Mouse (Mus musculus) hindbrain, embryonic 13.5 days (tissue): ENCODE data around the gene Gm20662. TPM values are rescaled to one million over a fixed set of nuclear protein-coding genes. Genes with fewer than 3 reads are reported as not detected.

Experiments
- ATAC-seq: fragments of 200-750 bp; cut with Nextera tagmentation; 2 replicates; pipeline ENCODE4 v1.8.0; 2017; ENCODE audit warnings: moderate TSS enrichment; ENCODE audit not compliant: low FRiP score
- H3K27ac ChIP-seq: fragments of 300-500 bp; sonication (generic); 2 replicates; pipeline ENCODE4 v1.5.1; 2015; ENCODE audit warnings: inconsistent platforms, mild to moderate bottlenecking, moderate library complexity
- H3K27me3 ChIP-seq: fragments of 300-500 bp; sonication (generic); 2 replicates; pipeline ENCODE4 v1.6.1; 2015; ENCODE audit warnings: mild to moderate bottlenecking, inconsistent platforms
- H3K36me3 ChIP-seq: fragments of 300-500 bp; sonication (generic); 2 replicates; pipeline ENCODE4 v1.6.1; 2015; ENCODE audit warnings: mild to moderate bottlenecking, inconsistent platforms
- H3K4me1 ChIP-seq: fragments of 300-500 bp; sonication (generic); replicated peaks from 2 replicates; pipeline ENCODE4 v1.6.1; 2015; ENCODE audit warnings: inconsistent platforms
- H3K4me2 ChIP-seq: fragments of 300-500 bp; sonication (generic); 2 replicates; pipeline ENCODE4 v1.6.1; 2015; ENCODE audit warnings: inconsistent platforms, mild to moderate bottlenecking, moderate library complexity
- H3K4me3 ChIP-seq: fragments of 300-500 bp; sonication (generic); 2 replicates; pipeline ENCODE4 v1.5.1; 2015; ENCODE audit warnings: mild to moderate bottlenecking, inconsistent platforms
- H3K9ac ChIP-seq: fragments of 300-500 bp; sonication (generic); 2 replicates; pipeline ENCODE4 v1.6.1; 2015; ENCODE audit warnings: mild to moderate bottlenecking, inconsistent platforms
- H3K9me3 ChIP-seq: fragments of 300-500 bp; sonication (generic); 2 replicates; pipeline ENCODE4 v1.6.1; 2016; ENCODE audit warnings: inconsistent platforms
- WGBS: fragments of 180-500 bp; shearing (Covaris S2); methylation state at CpG from one replicate; pipeline ENCODE4 v1.1.7; 2015; 5-methylcytosine and 5-hydroxymethylcytosine counted together
- polyA plus RNA-seq: library from polyadenylated mRNA; unstranded; fragments of >200 nt; fragmentation: Nextera tagmentation; extraction: Ambion mirVana; gene quantifications from 2 replicates; pipeline ENCODE4 v1.2.1, GENCODE M21; 2015

The Gm20662 gene
- polyA plus RNA-seq, 1 experiment from 2014 or later: 0.60 TPM

- H3K4me3 ChIP-seq: no peak overlapping the region
- WGBS: 94% methylated on average over 9 of the region's 9 CpGs
- no peak for ATAC-seq
- H3K4me2 ChIP-seq: no peak overlapping the region
- no peaks in the 10 kb centered on the region for H3K27me3 ChIP-seq
- H3K27ac ChIP-seq: no peak overlapping the region
- H3K9ac ChIP-seq: peak overlapping the region; percentile 19; the same call in 1 of the 2 replicates
- peaks cover 17% of the 10 kb centered on the region for H3K4me1 ChIP-seq
- peaks cover 3% of the 10 kb centered on the region; the same call in 1 of the 2 replicates for H3K36me3 ChIP-seq
- no peaks in the 10 kb centered on the region for H3K9me3 ChIP-seq
Observed at GRCm38 (mm10) chr9:107962916-107963315, 33.2 kb upstream of the Gm20662 start.

DNA sequence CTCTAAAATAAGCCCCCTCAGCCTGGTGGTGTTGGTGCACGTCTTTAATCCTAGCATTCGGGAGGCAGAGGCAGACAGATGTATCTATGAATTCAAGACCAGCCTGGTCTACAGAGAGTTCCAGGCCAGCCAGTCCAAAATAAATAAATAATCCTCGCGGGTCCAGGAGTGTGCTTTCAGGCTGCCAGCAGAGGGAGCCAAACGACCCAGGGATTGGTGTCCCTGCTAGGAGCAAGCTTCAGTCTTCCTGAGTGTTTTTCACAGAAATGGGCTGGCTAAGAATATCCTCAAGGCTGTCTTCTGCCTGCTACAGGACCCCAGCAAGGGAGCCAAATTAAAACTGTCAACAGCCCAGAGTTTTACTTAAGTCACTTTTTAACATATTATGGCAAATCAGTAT is 32.4 kb upstream of the Gm20662 start:
- H3K4me1 ChIP-seq: peaks cover 17% of the 10 kb centered on the region
- no peak overlapping the region for H3K9ac ChIP-seq
- H3K9me3 ChIP-seq: no peaks in the 10 kb centered on the region
- H3K27me3 ChIP-seq: no peaks in the 10 kb centered on the region
- no peak overlapping the region for H3K4me2 ChIP-seq
- WGBS: 24% methylated on average over 5 of the region's 5 CpGs
- no peak overlapping the region for H3K27ac ChIP-seq
- 0 out of 2 replicates have a peak, but pooled peaks have one; percentile 22 for ATAC-seq
- H3K4me3 ChIP-seq: no peak overlapping the region
- H3K36me3 ChIP-seq: peaks cover 3% of the 10 kb centered on the region; the same call in 1 of the 2 replicates

DNA sequence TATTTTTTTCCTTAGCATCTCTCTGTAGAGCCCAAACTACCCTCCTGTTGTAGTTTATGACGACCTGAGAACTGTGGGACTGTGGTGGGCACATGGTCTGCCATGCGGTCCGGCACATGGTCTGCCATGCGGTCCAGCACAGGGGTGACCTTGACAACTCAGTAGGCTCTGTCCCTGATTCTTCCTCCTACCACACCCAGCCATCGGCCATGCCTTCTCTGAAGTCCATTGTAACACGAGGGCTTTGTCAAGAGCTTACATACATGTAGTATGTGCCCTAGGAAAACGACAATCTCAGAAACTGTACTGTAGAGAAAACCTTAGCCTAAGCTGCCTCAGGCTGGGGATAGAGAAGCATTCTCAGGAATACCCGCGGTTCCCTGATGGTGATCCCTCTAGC is 31.5 kb upstream of the Gm20662 start:
- Histone ChIP-seq H3K4me1 (peaks cover 17% of the 10 kb centered on the region), H3K36me3 (peaks cover 7% of the 10 kb centered on the region; the same call in 1 of the 2 replicates), H3K9me3 (no peaks in the 10 kb centered on the region), H3K4me2 (no peak overlapping the region), H3K4me3 (no peak overlapping the region), H3K9ac (no peak overlapping the region), H3K27me3 (no peaks in the 10 kb centered on the region), H3K27ac (no peak overlapping the region)
- no peak for ATAC-seq
- WGBS: 94% methylated on average over 9 of the region's 9 CpGs

DNA sequence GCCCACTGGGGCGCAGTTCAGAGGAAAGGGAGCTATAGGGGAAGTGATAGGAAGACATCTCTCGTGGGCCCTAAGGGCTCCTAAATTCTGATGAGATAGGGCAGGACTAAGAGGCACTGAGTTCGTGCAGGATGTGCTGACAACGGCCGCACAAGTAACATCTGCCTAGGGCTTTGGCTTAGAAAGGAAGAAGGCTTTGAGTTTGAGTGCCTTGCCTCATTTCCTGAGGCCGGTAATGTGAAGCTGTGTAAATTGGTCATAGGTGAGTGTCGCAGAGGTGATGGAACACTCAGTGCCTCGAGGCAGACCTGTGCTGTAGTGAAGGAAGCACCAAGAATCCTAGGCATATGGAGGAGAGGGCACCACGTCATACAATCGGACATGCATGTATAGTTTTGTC is 29.5 kb upstream of the Gm20662 start:
- Histone ChIP-seq H3K36me3 (peaks cover 13% of the 10 kb centered on the region), H3K9ac (no peak overlapping the region), H3K4me3 (no peak overlapping the region), H3K4me2 (no peak overlapping the region), H3K4me1 (peaks cover 8% of the 10 kb centered on the region), H3K27ac (no peak overlapping the region), H3K9me3 (no peaks in the 10 kb centered on the region), H3K27me3 (no peaks in the 10 kb centered on the region)
- ATAC-seq: no peak
- WGBS: 93% methylated on average over 10 of the region's 10 CpGs

- no peak overlapping the region for H3K4me2 ChIP-seq
- ATAC-seq: no peak
Observed at GRCm38 (mm10) chr9:107967437-107967836, 28.7 kb upstream of the Gm20662 start.

GRCm38 (mm10) chr9:107968531-107968930 is 27.6 kb upstream of the Gm20662 start:
- H3K27ac ChIP-seq: no peak overlapping the region
- 94% methylated on average over 7 of the region's 7 CpGs for WGBS

More at GRCm38 (mm10) chr9:107967437-107967836, 28.7 kb upstream of the Gm20662 start:
- H3K36me3 ChIP-seq: peaks cover 10% of the 10 kb centered on the region
- no peak overlapping the region for H3K27ac ChIP-seq
- H3K9ac ChIP-seq: no peak overlapping the region
- no peaks in the 10 kb centered on the region for H3K9me3 ChIP-seq
- 0 out of 2 replicates have a peak, but pooled peaks cover 3% of the 10 kb centered on the region for H3K4me1 ChIP-seq
- whole genome bisulfite sequencing: 93% methylated on average over 6 of the region's 6 CpGs
- H3K4me3 ChIP-seq: no peak overlapping the region
- H3K27me3 ChIP-seq: no peaks in the 10 kb centered on the region

GRCm38 (mm10) chr9:107970311-107970710 is 25.8 kb upstream of the Gm20662 start:
- H3K4me2 ChIP-seq: no peak overlapping the region
- ATAC-seq: no peak
- no peak overlapping the region for H3K4me3 ChIP-seq
- peaks cover 10% of the 10 kb centered on the region; the same call in 1 of the 2 replicates for H3K36me3 ChIP-seq
- no peaks in the 10 kb centered on the region for H3K9me3 ChIP-seq
- no peaks in the 10 kb centered on the region for H3K4me1 ChIP-seq
- no peak overlapping the region for H3K9ac ChIP-seq
- H3K27me3 ChIP-seq: no peaks in the 10 kb centered on the region
- WGBS: 94% methylated on average over 5 of the region's 5 CpGs
- no peak overlapping the region for H3K27ac ChIP-seq

More at GRCm38 (mm10) chr9:107968531-107968930, 27.6 kb upstream of the Gm20662 start:
- Histone ChIP-seq H3K27me3 (no peaks in the 10 kb centered on the region), H3K4me1 (0 out of 2 replicates have a peak, but pooled peaks cover 3% of the 10 kb centered on the region), H3K9ac (no peak overlapping the region), H3K4me3 (no peak overlapping the region), H3K9me3 (no peaks in the 10 kb centered on the region), H3K4me2 (no peak overlapping the region), H3K36me3 (peaks cover 10% of the 10 kb centered on the region; the same call in 1 of the 2 replicates)
- ATAC-seq: no peak

DNA sequence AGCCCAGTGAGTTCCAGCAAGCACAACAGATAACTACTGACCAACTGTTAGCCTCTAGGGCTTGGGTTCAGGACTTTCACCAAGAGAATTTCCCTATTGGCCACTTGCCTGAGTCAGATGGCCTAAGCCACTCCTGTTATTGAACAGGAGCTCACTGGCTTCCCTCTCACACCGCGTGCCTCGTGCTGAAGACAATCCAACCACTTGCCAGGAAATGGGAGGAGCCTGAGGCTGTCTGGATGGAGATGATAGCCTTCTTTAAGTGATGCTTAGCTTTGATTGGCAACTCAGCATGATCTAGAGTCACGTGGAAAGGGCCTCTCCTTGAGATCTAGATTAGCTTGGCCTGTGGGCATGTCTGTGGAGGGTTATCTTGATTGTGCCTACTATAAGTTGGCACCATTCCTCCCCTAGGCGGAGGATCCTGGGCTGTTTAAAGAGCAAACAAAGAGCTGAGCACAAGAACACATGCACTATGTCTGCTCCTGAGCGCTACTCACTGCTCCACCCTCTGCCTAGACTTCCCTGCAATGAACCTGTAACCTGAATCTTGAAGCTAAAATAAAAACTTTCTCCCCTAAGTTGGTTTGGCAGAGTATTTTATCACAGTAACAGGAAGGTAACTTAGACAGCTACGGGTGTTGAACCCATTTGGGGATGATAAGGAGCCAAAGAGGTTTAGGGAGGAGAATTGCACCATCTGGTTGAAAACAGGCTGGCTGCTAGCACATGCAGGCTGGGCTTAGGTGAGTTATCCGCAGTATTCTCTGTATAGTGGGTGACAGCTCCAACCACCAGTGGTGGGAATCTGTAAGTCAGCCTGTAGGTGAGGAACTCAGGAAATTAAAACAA is 24.2 kb upstream of the Gm20662 start:
- Histone ChIP-seq H3K4me3 (no peak overlapping the region), H3K36me3 (peaks cover 10% of the 10 kb centered on the region; the same call in 1 of the 2 replicates), H3K9ac (no peak overlapping the region), H3K4me1 (no peaks in the 10 kb centered on the region), H3K27me3 (no peaks in the 10 kb centered on the region), H3K4me2 (no peak overlapping the region), H3K27ac (no peak overlapping the region), H3K9me3 (no peaks in the 10 kb centered on the region)
- no peak for ATAC-seq
- 86% methylated on average over 8 of the region's 8 CpGs for WGBS

GRCm38 (mm10) chr9:107974491-107975171 is 21.5 kb upstream of the Gm20662 start:
- H3K36me3 ChIP-seq: peaks cover 6% of the 10 kb centered on the region; the same call in 1 of the 2 replicates
- WGBS: 85% methylated on average over 10 of the region's 10 CpGs
- no peaks in the 10 kb centered on the region for H3K9me3 ChIP-seq
- H3K4me3 ChIP-seq: no peak overlapping the region
- no peak overlapping the region for H3K9ac ChIP-seq
- H3K4me2 ChIP-seq: no peak overlapping the region
- no peak for ATAC-seq
- H3K27me3 ChIP-seq: no peaks in the 10 kb centered on the region
- no peaks in the 10 kb centered on the region for H3K4me1 ChIP-seq
- H3K27ac ChIP-seq: no peak overlapping the region

DNA sequence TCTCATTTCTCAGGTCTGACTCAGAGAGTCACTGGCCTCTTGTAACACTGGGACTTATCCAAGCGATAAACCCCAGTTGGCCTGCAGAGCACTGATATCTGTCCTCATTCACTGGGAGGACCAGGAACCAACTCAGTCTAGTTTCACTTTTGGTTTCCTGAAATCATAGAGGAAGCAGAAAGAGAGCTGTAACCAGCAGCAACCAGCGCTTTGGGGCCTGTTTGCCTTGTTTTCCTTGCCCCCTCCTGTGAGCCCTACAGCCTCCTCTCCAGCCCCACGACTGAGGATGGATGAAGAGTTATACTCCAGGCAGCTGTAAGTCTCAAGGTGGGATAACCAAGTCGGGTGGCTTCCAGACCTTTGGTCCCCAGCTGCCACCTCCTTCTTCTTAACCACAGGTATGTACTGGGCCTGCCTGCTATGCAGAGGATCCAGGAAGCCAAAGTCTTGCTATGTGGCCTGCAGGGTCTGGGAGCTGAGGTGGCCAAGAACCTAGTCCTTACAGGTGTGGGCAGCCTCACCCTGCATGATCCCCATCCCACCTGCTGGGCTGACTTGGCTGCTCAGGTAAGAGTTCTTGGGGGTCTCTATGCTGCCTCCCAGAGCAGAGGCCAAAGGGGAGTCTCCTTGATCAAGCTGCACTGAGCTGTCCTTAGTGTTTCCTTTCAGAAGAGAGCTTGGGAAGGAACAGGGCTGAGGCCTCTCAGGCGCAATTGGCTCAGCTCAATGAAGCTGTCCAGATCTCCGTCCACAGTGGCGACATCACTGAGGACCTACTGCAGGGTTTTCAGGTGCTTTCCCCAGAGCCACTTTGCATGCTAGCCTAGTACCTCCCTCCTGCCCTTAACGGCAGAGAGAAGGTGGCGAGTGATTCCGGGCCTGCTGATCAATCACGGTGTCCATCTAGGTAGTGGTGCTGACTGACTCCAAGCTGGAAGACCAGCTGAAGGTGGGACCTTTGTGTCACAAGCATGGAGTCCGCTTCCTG is 20.5 kb upstream of the Gm20662 start, which contains the start of gene Uba7:
Gene Uba7 (plus strand): TSS at position 107 of the 988 bp plus-strand sequence.
- WGBS: 75% methylated on average over 12 of the region's 12 CpGs
- H3K9ac ChIP-seq: no peak within 1 kb of the TSS
- ATAC-seq: no peak

GRCm38 (mm10) chr9:107978815-107979214 is 17.3 kb upstream of the Gm20662 start:
- no peak for ATAC-seq
- H3K4me2 ChIP-seq: no peak overlapping the region
- 90% methylated on average over 12 of the region's 12 CpGs for WGBS
- H3K9me3 ChIP-seq: no peaks in the 10 kb centered on the region
- peaks cover 16% of the 10 kb centered on the region for H3K27me3 ChIP-seq
- H3K4me3 ChIP-seq: no peak overlapping the region
- no peak overlapping the region for H3K9ac ChIP-seq
- no peaks in the 10 kb centered on the region for H3K36me3 ChIP-seq
- peaks cover 25% of the 10 kb centered on the region for H3K4me1 ChIP-seq
- H3K27ac ChIP-seq: no peak overlapping the region

More for the DNA sequence above, 20.5 kb upstream of the Gm20662 start, which contains the start of gene Uba7:
- peaks cover 4% of the 10 kb centered on the region; the same call in 1 of the 2 replicates for H3K36me3 ChIP-seq
- no peaks in the 10 kb centered on the region for H3K4me1 ChIP-seq
- H3K4me3 ChIP-seq: no peak within 1 kb of the TSS
- no peaks in the 10 kb centered on the region for H3K27me3 ChIP-seq
- no peaks in the 10 kb centered on the region for H3K9me3 ChIP-seq
- H3K4me2 ChIP-seq: no peak within 1 kb of the TSS
- no peak within 1 kb of the TSS for H3K27ac ChIP-seq
